Mouse (Mus musculus) cerebellum, postnatal 10 days (tissue): Measurements from ENCODE around the gene Rabggta.

Experiments
- DNase-seq, 2 experiments: peaks; one replicate each; pipeline ENCODE4 v3.0.0; 2021; ENCODE audit warnings: mixed read lengths in 2 of 2

Gene Rabggta

GRCm38 (mm10) chr14:55730531-55731032, 8.5 kb upstream of the Rabggta start:
- peak; percentile 76 to 78 for DNase-seq

GRCm38 (mm10) chr14:55730116-55730515, 8.1 kb upstream of the Rabggta start:
- DNase-seq, result no peak

- no peak for DNase-seq
Measured at GRCm38 (mm10) chr14:55727889-55728685, 6.0 kb upstream of the Rabggta start.

GRCm38 (mm10) chr14:55726261-55726660, 4.2 kb upstream of the Rabggta start:
- no peak for DNase-seq

GRCm38 (mm10) chr14:55724411-55724871, 2.4 kb upstream of the Rabggta start:
- DNase-seq, result no peak

GRCm38 (mm10) chr14:55723433-55723832, 1.4 kb upstream of the Rabggta start:
- no peak for DNase-seq

- no peak for DNase-seq
Measured at GRCm38 (mm10) chr14:55722438-55722945, 429 bp upstream of the Rabggta start.

GRCm38 (mm10) chr14:55721076-55721475, 987 bp downstream of the Rabggta start:
- DNase-seq, result peak; percentile 25 to 35

- DNase-seq, result peak in 1 of 2 experiments; percentile 27
Measured at GRCm38 (mm10) chr14:55720666-55721065, 1.4 kb downstream of the Rabggta start.

- no peak for DNase-seq
Measured at GRCm38 (mm10) chr14:55719737-55720136, 2.3 kb downstream of the Rabggta start.

GRCm38 (mm10) chr14:55716884-55717283, 5.2 kb downstream of the Rabggta start:
- DNase-seq, result no peak

- no peak for DNase-seq
Measured at GRCm38 (mm10) chr14:55716271-55716670, 5.8 kb downstream of the Rabggta start.

GRCm38 (mm10) chr14:55714893-55715292, 7.2 kb downstream of the Rabggta start:
- DNase-seq, result no peak

- no peak for DNase-seq
Measured at GRCm38 (mm10) chr14:55713729-55714122, 8.3 kb downstream of the Rabggta start, which contains the start of gene Tgm1. Gene Tgm1 (minus strand): TSS chr14:55713926.

- no peak for DNase-seq
Measured at GRCm38 (mm10) chr14:55713007-55713728, 8.9 kb downstream of the Rabggta start.

GRCm38 (mm10) chr14:55711786-55712185, 10.3 kb downstream of the Rabggta start:
- DNase-seq, result no peak

GRCm38 (mm10) chr14:55709509-55709908, 12.6 kb downstream of the Rabggta start:
- DNase-seq, result no peak

- DNase-seq, result no peak
Measured at GRCm38 (mm10) chr14:55707397-55707796, 14.7 kb downstream of the Rabggta start.

- DNase-seq, result no peak
Measured at GRCm38 (mm10) chr14:55706051-55706600, 15.9 kb downstream of the Rabggta start.

GRCm38 (mm10) chr14:55702761-55703160, 19.3 kb downstream of the Rabggta start:
- DNase-seq, result no peak

- DNase-seq, result no peak
Measured at GRCm38 (mm10) chr14:55701131-55701530, 20.9 kb downstream of the Rabggta start.

GRCm38 (mm10) chr14:55697226-55697625, 24.8 kb downstream of the Rabggta start:
- no peak for DNase-seq

- DNase-seq, result no peak
Measured at GRCm38 (mm10) chr14:55689433-55689832, 32.6 kb downstream of the Rabggta start.
